Mouse (Mus musculus) mouse trophoblast stem cell (cell line): ENCODE measurements at regions not wholly inside any gene's neighbourhood (a gene's known extent, or its start where the extent isn't known, plus 50 kb on each side); places are given as distances from the start of the nearest gene placed in this dataset.
"Not testable (repeated sequence)": the region's sequence is repeated elsewhere in the genome, so short reads cannot be mapped to it uniquely, and the experiment has no call there.

ENCODE experiments used
- in situ Hi-C, 2 experiments: fragments of 300-500 bp; cut with MseI, MboI; formaldehyde crosslinking; loops; 2 replicates in 1 of 2; 3 replicates in 1 of 2; pipeline ENCODE4 v1.15.1; 2025

- in situ Hi-C loops, result no loop called here
Measured at GRCm38 (mm10) chr5:13847571-13847970, 56.2 kb downstream of the Speer3 start.

GRCm38 (mm10) chr5:13880236-13880635 is 88.8 kb downstream of the Speer3 start:
- in situ Hi-C loops, result not testable (repeated sequence)

GRCm38 (mm10) chr5:13888415-13888814 is 97.0 kb downstream of the Speer3 start:
- in situ Hi-C loops, result no loop called here

GRCm38 (mm10) chr5:13908257-13908656 is 116.8 kb upstream of the Sema3e start:
- in situ Hi-C loops, result no loop called here

GRCm38 (mm10) chr5:13917355-13917754 is 107.7 kb upstream of the Sema3e start:
- in situ Hi-C loops, result no loop called here

DNA sequence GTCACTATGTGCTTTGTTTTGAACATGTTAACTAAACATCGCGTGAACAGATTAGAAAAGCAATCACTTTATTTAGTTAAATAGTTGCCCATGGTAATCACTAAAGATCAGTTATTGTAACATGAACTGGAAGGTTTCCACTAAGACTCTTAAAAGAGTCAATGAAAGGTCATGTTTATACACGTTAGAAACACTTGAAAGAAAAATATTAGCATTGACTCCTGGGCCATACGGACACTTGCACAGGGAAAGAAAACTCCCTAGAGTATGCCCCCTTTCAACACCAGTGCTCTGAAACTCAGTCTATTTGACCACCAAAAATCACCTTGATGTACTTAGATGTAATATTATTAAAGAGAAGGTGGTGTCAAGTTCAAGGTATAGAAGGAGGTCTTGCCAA is 102.8 kb upstream of the Sema3e start:
- in situ Hi-C loops, result no loop called here

GRCm38 (mm10) chr5:13931011-13931410 is 94.1 kb upstream of the Sema3e start:
- in situ Hi-C loops, result loop anchor here (25.0 kb wide), 1 partner anchor 281 kb away; no protein-coding TSS in a partner anchor

DNA sequence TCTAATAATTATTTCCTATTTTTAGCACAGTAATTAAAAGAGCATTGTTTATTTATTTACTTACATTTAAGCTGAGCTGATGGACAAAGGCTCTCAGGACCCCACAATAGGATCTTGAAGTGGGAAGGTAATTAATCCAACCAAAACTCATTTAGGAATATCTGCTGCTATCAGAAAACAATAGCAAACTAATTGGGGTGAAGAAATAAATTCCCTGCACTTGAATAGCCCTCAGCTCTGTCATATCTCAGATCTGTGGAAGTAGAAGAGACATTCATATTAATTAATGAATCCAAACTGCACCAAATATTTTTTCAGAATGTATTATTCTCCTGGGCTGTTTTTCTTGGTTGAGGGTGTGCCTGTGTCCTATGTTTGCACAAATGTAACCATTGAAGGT is 73.7 kb upstream of the Sema3e start:
- in situ Hi-C loops, result no loop called here

- in situ Hi-C loops, result no loop called here
Measured at GRCm38 (mm10) chr5:13955616-13956015, 69.5 kb upstream of the Sema3e start.

DNA sequence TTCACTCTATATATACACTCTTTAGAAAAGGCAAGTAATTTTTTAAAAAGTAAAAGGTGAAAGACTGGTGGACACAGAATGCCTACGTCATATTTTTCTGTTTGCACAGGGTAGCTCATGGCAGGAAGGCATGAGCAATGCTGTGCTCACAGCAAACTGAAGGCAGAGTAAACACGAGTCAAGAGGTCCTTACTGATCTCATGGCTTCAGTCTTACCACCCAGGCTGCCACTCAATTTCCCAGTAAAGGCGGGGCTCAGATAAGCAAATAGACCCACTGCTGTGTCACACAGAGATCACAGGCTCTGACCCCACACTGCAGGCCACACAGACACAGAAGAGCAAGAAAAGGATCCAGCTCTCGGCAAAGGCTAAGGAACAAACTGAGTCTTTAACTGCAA is 65.5 kb upstream of the Sema3e start:
- in situ Hi-C loops, result no loop called here

- in situ Hi-C loops, result no loop called here
Measured at GRCm38 (mm10) chr5:13965901-13966300, 59.2 kb upstream of the Sema3e start.

GRCm38 (mm10) chr5:13974664-13975063 is 50.4 kb upstream of the Sema3e start:
- in situ Hi-C loops, result no loop called here
